Mouse (Mus musculus): Measurements from ENCODE around the gene Ptrh1. TPM values are rescaled to one million over a fixed set of nuclear protein-coding genes. Genes with fewer than 3 reads are reported as not detected.

Ptrh1 gene
- polyA plus RNA-seq (2014; fragmentation: Nextera tagmentation; extraction: Ambion mirVana): 4.9 and 5.8 TPM in 2 replicates

DNA sequence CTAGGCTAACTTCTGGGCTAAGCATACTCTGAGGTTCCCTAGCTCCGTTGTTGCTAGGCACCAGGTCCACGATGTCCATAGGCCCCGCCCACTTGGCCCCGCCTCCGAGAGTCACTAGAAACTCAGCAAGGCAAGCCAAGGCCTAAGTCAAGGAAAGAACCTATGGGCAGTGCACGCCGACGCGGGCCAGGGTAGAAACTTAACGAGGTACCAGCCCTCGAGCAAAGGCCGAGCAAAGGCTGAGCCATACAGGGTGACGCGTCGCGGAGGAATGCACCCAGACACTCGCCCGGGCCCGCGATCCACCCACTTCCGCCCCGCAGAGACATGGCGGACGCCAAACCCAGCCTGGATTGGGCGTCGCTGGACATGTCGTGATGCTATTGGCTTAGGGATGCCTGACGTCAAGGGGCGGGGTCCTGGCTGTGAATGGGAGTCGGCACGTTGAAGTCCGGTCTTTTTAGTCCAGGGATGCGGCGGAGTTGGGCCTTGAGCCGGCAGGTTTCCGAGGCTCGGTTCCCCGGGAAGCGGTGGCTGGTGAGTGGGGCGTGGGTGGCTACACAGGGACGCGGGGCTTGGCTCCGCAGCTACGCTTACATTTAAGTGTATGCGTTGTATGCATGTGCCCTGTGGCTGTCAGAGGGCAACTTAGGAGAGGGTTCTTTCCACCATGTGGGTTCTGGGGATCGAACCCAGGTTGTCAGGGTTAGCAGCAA lies at the start of gene Ptrh1, which contains the start of gene Ttc16:
TSS of gene Ptrh1 (plus strand) at position 428 of the 716 bp plus-strand sequence.
TSS of gene Ttc16 (minus strand) at position 275 of the 716 bp plus-strand sequence.
- H3K9me3 ChIP-seq (ENCODE audit: control insufficient read depth, low read length): no peaks in the 10 kb centered on the region
- peak; percentile 94 for ATAC-seq (replicated peaks; ENCODE audit: low FRiP score)
- no peaks in the 10 kb centered on the region for H3K27me3 ChIP-seq (replicated peaks; ENCODE audit: control insufficient read depth, insufficient read depth, low read length)
- H3K27ac ChIP-seq (ENCODE audit: low read depth, low read length): no peak within 1 kb of the TSS
- peak within 1 kb of the TSS; percentile 37 for H3K9ac ChIP-seq (ENCODE audit: low read depth, low read length)
- H3K36me3 ChIP-seq (ENCODE audit: control insufficient read depth, insufficient read depth, low read length): peaks cover 2% of the 10 kb centered on the region; the same call in 1 of the 2 replicates
- peaks cover 17% of the 10 kb centered on the region for H3K4me1 ChIP-seq (replicated peaks; ENCODE audit: control insufficient read depth, insufficient read depth, low read length)
- peak within 1 kb of the TSS; percentile 85 for H3K4me2 ChIP-seq
- DNase-seq (ENCODE audit: low spot score): peak; percentile 98
- H3K4me3 ChIP-seq (ENCODE audit: low read depth, low read length): peak within 1 kb of the TSS; percentile 54
- under 1% methylated on average over 46 of the region's 46 CpGs for WGBS

DNA sequence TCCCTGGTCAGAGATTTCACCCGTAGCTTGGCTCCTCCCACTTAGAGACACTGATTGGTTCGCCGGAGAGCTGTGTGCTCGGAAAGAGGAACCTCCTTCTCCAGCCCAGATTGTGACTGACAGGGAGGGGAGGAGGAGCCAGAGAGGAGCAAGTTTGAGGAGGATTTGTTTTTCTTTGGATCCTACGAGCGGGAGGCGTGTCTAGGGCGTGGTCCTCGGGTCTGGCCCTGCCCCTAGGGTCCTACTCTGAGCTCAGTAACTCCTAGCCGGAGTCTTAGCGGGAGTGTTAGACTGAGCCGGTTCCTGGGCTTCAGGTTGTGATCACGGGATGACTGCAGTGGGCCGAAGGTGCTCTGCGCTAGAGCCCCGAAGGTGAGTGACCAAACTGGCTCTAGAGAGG lies 48.2 kb upstream of the Ptrh1 start:
- Histone ChIP-seq H3K4me1 (replicated peaks; ENCODE audit: control insufficient read depth, insufficient read depth, low read length) (peaks cover 17% of the 10 kb centered on the region), H3K4me3 (ENCODE audit: low read depth, low read length) (peak overlapping the region; percentile 35), H3K4me2 (peak overlapping the region; percentile 62), H3K36me3 (ENCODE audit: control insufficient read depth, insufficient read depth, low read length) (no peaks in the 10 kb centered on the region), H3K27ac (ENCODE audit: low read depth, low read length) (no peak overlapping the region), H3K27me3 (replicated peaks; ENCODE audit: control insufficient read depth, insufficient read depth, low read length) (no peaks in the 10 kb centered on the region), H3K9me3 (ENCODE audit: control insufficient read depth, low read length) (no peaks in the 10 kb centered on the region), H3K9ac (ENCODE audit: low read depth, low read length) (peak overlapping the region; percentile 25; the same call in 1 of the 2 replicates)
- ATAC-seq (replicated peaks; ENCODE audit: low FRiP score) (peak; percentile 93), DNase-seq (ENCODE audit: low spot score) (peak; percentile 86)
- WGBS: 1% methylated on average over 16 of the region's 16 CpGs

- peak overlapping the region; percentile 35 for H3K4me3 ChIP-seq (ENCODE audit: low read depth, low read length)
- 48% methylated on average over 7 of the region's 7 CpGs for WGBS
- peaks cover 17% of the 10 kb centered on the region for H3K4me1 ChIP-seq (replicated peaks; ENCODE audit: control insufficient read depth, insufficient read depth, low read length)
- peak overlapping the region; percentile 62 for H3K4me2 ChIP-seq
- no peaks in the 10 kb centered on the region for H3K36me3 ChIP-seq (ENCODE audit: control insufficient read depth, insufficient read depth, low read length)
- no peaks in the 10 kb centered on the region for H3K27me3 ChIP-seq (replicated peaks; ENCODE audit: control insufficient read depth, insufficient read depth, low read length)
- H3K9me3 ChIP-seq (ENCODE audit: control insufficient read depth, low read length): no peaks in the 10 kb centered on the region
- no peak overlapping the region for H3K27ac ChIP-seq (ENCODE audit: low read depth, low read length)
- 0 out of 2 replicates have a peak, but pooled peaks have one; percentile 13 for ATAC-seq (replicated peaks; ENCODE audit: low FRiP score)
- DNase-seq (ENCODE audit: low spot score): no peak
- H3K9ac ChIP-seq (ENCODE audit: low read depth, low read length): no peak overlapping the region; the same call in 1 of the 2 replicates
Observed at GRCm38 (mm10) chr2:32728463-32728862, 47.1 kb upstream of the Ptrh1 start.

DNA sequence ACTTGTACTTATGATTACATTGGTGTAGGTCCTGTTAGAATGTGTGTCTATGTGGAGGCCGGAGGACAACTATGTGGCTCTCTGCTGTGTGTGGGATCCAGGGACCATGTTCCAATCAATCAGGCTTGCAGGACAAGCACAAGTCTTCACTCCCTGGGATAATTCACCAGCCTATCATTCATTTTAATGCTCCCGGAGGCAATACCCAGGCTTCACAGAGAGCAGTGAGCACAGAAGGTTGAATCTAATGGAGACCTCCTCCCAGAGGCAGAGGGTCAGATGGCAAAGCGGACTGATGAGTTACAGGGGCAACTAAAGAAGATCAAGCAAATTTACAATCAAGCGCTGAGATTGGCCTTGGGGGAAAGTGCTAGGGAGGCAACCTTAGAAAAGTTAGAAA lies 46.0 kb upstream of the Ptrh1 start:
- Histone ChIP-seq H3K27me3 (replicated peaks; ENCODE audit: control insufficient read depth, insufficient read depth, low read length) (no peaks in the 10 kb centered on the region), H3K9me3 (ENCODE audit: control insufficient read depth, low read length) (no peaks in the 10 kb centered on the region), H3K4me2 (peak overlapping the region; percentile 62), H3K27ac (ENCODE audit: low read depth, low read length) (no peak overlapping the region), H3K36me3 (ENCODE audit: control insufficient read depth, insufficient read depth, low read length) (no peaks in the 10 kb centered on the region), H3K9ac (ENCODE audit: low read depth, low read length) (no peak overlapping the region), H3K4me1 (replicated peaks; ENCODE audit: control insufficient read depth, insufficient read depth, low read length) (peaks cover 22% of the 10 kb centered on the region), H3K4me3 (ENCODE audit: low read depth, low read length) (no peak overlapping the region)
- ATAC-seq (replicated peaks; ENCODE audit: low FRiP score): no peak
- 66% methylated on average over 4 of the region's 4 CpGs for WGBS
- no peak for DNase-seq (ENCODE audit: low spot score)

- 47% methylated on average over 11 of the region's 11 CpGs for WGBS
- no peaks in the 10 kb centered on the region for H3K27me3 ChIP-seq (replicated peaks; ENCODE audit: control insufficient read depth, insufficient read depth, low read length)
- no peaks in the 10 kb centered on the region for H3K9me3 ChIP-seq (ENCODE audit: control insufficient read depth, low read length)
- DNase-seq (ENCODE audit: low spot score) (no peak), ATAC-seq (replicated peaks; ENCODE audit: low FRiP score) (no peak)
- H3K4me1 ChIP-seq (replicated peaks; ENCODE audit: control insufficient read depth, insufficient read depth, low read length): peaks cover 25% of the 10 kb centered on the region
- peak overlapping the region; percentile 13; the same call in 1 of the 2 replicates for H3K27ac ChIP-seq (ENCODE audit: low read depth, low read length)
- no peaks in the 10 kb centered on the region for H3K36me3 ChIP-seq (ENCODE audit: control insufficient read depth, insufficient read depth, low read length)
- peak overlapping the region; percentile 33; the same call in 1 of the 2 replicates for H3K4me2 ChIP-seq
- no peak overlapping the region for H3K9ac ChIP-seq (ENCODE audit: low read depth, low read length)
- no peak overlapping the region for H3K4me3 ChIP-seq (ENCODE audit: low read depth, low read length)
Observed at GRCm38 (mm10) chr2:32730854-32731253, 44.7 kb upstream of the Ptrh1 start.

DNA sequence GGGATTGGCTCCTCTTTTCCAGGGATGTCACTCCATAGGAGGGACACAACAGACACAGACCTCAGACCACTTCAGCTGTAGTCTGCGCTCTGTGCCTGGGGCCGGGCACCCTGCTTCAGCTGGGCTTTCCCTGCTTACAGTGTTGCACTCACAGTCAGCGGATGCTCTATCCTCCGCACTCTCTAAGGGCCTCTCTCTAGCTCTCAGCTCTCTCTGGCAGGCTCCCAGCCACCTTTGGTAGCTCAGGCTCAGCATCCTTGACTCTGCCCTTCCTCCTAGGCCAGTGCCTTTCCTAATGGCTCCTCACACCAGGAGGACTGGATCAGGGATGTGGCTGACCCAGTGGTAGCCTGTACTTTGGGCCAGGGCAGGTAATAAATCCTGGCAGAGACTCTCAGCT lies 43.7 kb upstream of the Ptrh1 start:
- peak overlapping the region; percentile 3; the same call in 1 of the 2 replicates for H3K27ac ChIP-seq (ENCODE audit: low read depth, low read length)
- no peak overlapping the region for H3K4me3 ChIP-seq (ENCODE audit: low read depth, low read length)
- H3K4me2 ChIP-seq: no peak overlapping the region
- peaks cover 25% of the 10 kb centered on the region for H3K4me1 ChIP-seq (replicated peaks; ENCODE audit: control insufficient read depth, insufficient read depth, low read length)
- no peak overlapping the region for H3K9ac ChIP-seq (ENCODE audit: low read depth, low read length)
- H3K9me3 ChIP-seq (ENCODE audit: control insufficient read depth, low read length): no peaks in the 10 kb centered on the region
- 77% methylated on average over 4 of the region's 4 CpGs for WGBS
- ATAC-seq (replicated peaks; ENCODE audit: low FRiP score) (no peak), DNase-seq (ENCODE audit: low spot score) (no peak)
- H3K36me3 ChIP-seq (ENCODE audit: control insufficient read depth, insufficient read depth, low read length): no peaks in the 10 kb centered on the region
- H3K27me3 ChIP-seq (replicated peaks; ENCODE audit: control insufficient read depth, insufficient read depth, low read length): no peaks in the 10 kb centered on the region

DNA sequence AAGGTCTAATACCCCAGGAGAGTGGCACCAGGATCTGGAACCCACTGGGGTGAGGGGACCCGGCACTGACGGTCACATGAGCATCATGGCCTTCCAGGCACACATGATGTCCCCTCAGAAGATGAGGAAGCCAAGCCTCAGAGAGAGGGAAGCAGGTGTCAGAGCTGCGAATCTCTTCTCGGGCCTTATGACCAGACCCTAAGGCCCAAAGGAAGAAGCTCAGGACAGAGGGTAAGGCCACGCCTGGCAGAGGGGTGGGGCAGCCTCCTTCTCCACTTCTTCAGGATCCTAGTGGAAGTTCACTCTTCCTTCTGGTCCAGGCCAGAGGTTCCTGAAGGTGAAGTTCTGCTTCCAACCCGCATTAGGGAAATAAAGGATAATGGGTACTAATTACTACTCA lies 42.9 kb upstream of the Ptrh1 start:
- Histone ChIP-seq H3K4me3 (ENCODE audit: low read depth, low read length) (no peak overlapping the region), H3K36me3 (ENCODE audit: control insufficient read depth, insufficient read depth, low read length) (no peaks in the 10 kb centered on the region), H3K9me3 (ENCODE audit: control insufficient read depth, low read length) (no peaks in the 10 kb centered on the region), H3K9ac (ENCODE audit: low read depth, low read length) (no peak overlapping the region), H3K4me1 (replicated peaks; ENCODE audit: control insufficient read depth, insufficient read depth, low read length) (peaks cover 19% of the 10 kb centered on the region), H3K4me2 (no peak overlapping the region), H3K27me3 (replicated peaks; ENCODE audit: control insufficient read depth, insufficient read depth, low read length) (no peaks in the 10 kb centered on the region), H3K27ac (ENCODE audit: low read depth, low read length) (no peak overlapping the region)
- WGBS: 84% methylated on average over 6 of the region's 6 CpGs
- ATAC-seq (replicated peaks; ENCODE audit: low FRiP score) (no peak), DNase-seq (ENCODE audit: low spot score) (no peak)

GRCm38 (mm10) chr2:32734480-32734879 lies 41.1 kb upstream of the Ptrh1 start:
- Histone ChIP-seq H3K4me1 (replicated peaks; ENCODE audit: control insufficient read depth, insufficient read depth, low read length) (peaks cover 12% of the 10 kb centered on the region; the same call in 1 of the 2 replicates), H3K4me2 (no peak overlapping the region), H3K4me3 (ENCODE audit: low read depth, low read length) (no peak overlapping the region), H3K36me3 (ENCODE audit: control insufficient read depth, insufficient read depth, low read length) (no peaks in the 10 kb centered on the region), H3K27me3 (replicated peaks; ENCODE audit: control insufficient read depth, insufficient read depth, low read length) (no peaks in the 10 kb centered on the region), H3K9ac (ENCODE audit: low read depth, low read length) (no peak overlapping the region), H3K9me3 (ENCODE audit: control insufficient read depth, low read length) (no peaks in the 10 kb centered on the region), H3K27ac (ENCODE audit: low read depth, low read length) (peak overlapping the region; percentile 25; the same call in 1 of the 2 replicates)
- ATAC-seq (replicated peaks; ENCODE audit: low FRiP score) (no peak; the same call in 1 of the 2 replicates), DNase-seq (ENCODE audit: low spot score) (no peak)
- 37% methylated on average over 4 of the region's 4 CpGs for WGBS

All from liver, embryonic 11.5 days (tissue).